Mouse (Mus musculus): ENCODE results near the gene Sult2b1. TPM values are rescaled to one million over a fixed set of nuclear protein-coding genes. Genes with fewer than 3 reads are reported as not detected.

Gene Sult2b1
- total RNA-seq (2021) = 10 to 100 TPM; 11.4 to 13.8 TPM

GRCm38 (mm10) chr7:45784524-45785372 is at the start of gene Sult2b1:
Gene Sult2b1, minus strand, starts transcription at chr7:45784669.
- intact Hi-C loops (cut with DNase I) = loop anchor here (1.0 kb wide), 1 partner anchor 42 kb away; no protein-coding TSS in a partner anchor
- DNase-seq (ENCODE audit: low spot score in 2 of 2) = peak; percentile 89

- no peak for DNase-seq (ENCODE audit: low spot score in 2 of 2)
- intact Hi-C loops (cut with DNase I) = no loop called here
These were observed 49.5 kb upstream of the Sult2b1 start for GRCm38 (mm10) chr7:45833924-45834323.

- DNase-seq (ENCODE audit: low spot score in 2 of 2) = peak; percentile 46 to 63
- intact Hi-C loops (cut with DNase I) = no loop called here
These were observed 48.8 kb upstream of the Sult2b1 start for GRCm38 (mm10) chr7:45833148-45833790.

- intact Hi-C loops (cut with DNase I) = no loop called here
- no peak for DNase-seq (ENCODE audit: low spot score in 2 of 2)
These were observed 48.0 kb upstream of the Sult2b1 start for GRCm38 (mm10) chr7:45832428-45832827.

- intact Hi-C loops (cut with DNase I) = no loop called here
- DNase-seq (ENCODE audit: low spot score in 2 of 2) = peak in 1 of 2 experiments; percentile 14
These were observed 46.7 kb upstream of the Sult2b1 start for GRCm38 (mm10) chr7:45831128-45831525.

GRCm38 (mm10) chr7:45830427-45831127 is 46.1 kb upstream of the Sult2b1 start, which contains the start of gene Grwd1:
Gene Grwd1, minus strand, starts transcription at chr7:45830944.
- intact Hi-C loops (cut with DNase I) = no loop called here
- peak; percentile 89 to 90 for DNase-seq (ENCODE audit: low spot score in 2 of 2)

GRCm38 (mm10) chr7:45826631-45827030 is 42.2 kb upstream of the Sult2b1 start:
- DNase-seq (ENCODE audit: low spot score in 2 of 2) = no peak
- intact Hi-C loops (cut with DNase I) = no loop called here

GRCm38 (mm10) chr7:45824598-45824997 is 40.1 kb upstream of the Sult2b1 start, which contains the start of gene Kcnj14:
Gene Kcnj14, minus strand, starts transcription at chr7:45824782.
- intact Hi-C loops (cut with DNase I) = no loop called here
- DNase-seq (ENCODE audit: low spot score in 2 of 2) = no peak

GRCm38 (mm10) chr7:45820913-45821312 is 36.4 kb upstream of the Sult2b1 start:
- DNase-seq (ENCODE audit: low spot score in 2 of 2) = no peak
- intact Hi-C loops (cut with DNase I) = no loop called here

GRCm38 (mm10) chr7:45819843-45820242 is 35.4 kb upstream of the Sult2b1 start:
- intact Hi-C loops (cut with DNase I) = no loop called here
- DNase-seq (ENCODE audit: low spot score in 2 of 2) = no peak

- intact Hi-C loops (cut with DNase I) = no loop called here
- DNase-seq (ENCODE audit: low spot score in 2 of 2) = no peak
These were observed 31.5 kb upstream of the Sult2b1 start for GRCm38 (mm10) chr7:45815984-45816351.

GRCm38 (mm10) chr7:45815323-45815983 is 31.0 kb upstream of the Sult2b1 start:
- intact Hi-C loops (cut with DNase I) = no loop called here
- no peak for DNase-seq (ENCODE audit: low spot score in 2 of 2)

GRCm38 (mm10) chr7:45814841-45815240 is 30.4 kb upstream of the Sult2b1 start:
- DNase-seq (ENCODE audit: low spot score in 2 of 2) = no peak
- intact Hi-C loops (cut with DNase I) = no loop called here

GRCm38 (mm10) chr7:45813787-45814779 is 29.6 kb upstream of the Sult2b1 start, which contains the start of gene Cyth2:
Gene Cyth2, minus strand, starts transcription at chr7:45814581.
- intact Hi-C loops (cut with DNase I) = no loop called here
- peak; percentile 97 to 98 for DNase-seq (ENCODE audit: low spot score in 2 of 2)

GRCm38 (mm10) chr7:45812921-45813320 is 28.5 kb upstream of the Sult2b1 start:
- DNase-seq (ENCODE audit: low spot score in 2 of 2) = no peak
- intact Hi-C loops (cut with DNase I) = no loop called here

- intact Hi-C loops (cut with DNase I) = no loop called here
- DNase-seq (ENCODE audit: low spot score in 2 of 2) = no peak
These were observed 25.0 kb upstream of the Sult2b1 start for GRCm38 (mm10) chr7:45809276-45810075.

- intact Hi-C loops (cut with DNase I) = no loop called here
- no peak for DNase-seq (ENCODE audit: low spot score in 2 of 2)
These were observed 24.0 kb upstream of the Sult2b1 start for GRCm38 (mm10) chr7:45808471-45808870.

- DNase-seq (ENCODE audit: low spot score in 2 of 2) = no peak
- intact Hi-C loops (cut with DNase I) = no loop called here
These were observed 21.5 kb upstream of the Sult2b1 start for GRCm38 (mm10) chr7:45805941-45806340.
